Comparison of ENCODE assay signal across 8 mouse cellular contexts in the genomic region with DNA sequence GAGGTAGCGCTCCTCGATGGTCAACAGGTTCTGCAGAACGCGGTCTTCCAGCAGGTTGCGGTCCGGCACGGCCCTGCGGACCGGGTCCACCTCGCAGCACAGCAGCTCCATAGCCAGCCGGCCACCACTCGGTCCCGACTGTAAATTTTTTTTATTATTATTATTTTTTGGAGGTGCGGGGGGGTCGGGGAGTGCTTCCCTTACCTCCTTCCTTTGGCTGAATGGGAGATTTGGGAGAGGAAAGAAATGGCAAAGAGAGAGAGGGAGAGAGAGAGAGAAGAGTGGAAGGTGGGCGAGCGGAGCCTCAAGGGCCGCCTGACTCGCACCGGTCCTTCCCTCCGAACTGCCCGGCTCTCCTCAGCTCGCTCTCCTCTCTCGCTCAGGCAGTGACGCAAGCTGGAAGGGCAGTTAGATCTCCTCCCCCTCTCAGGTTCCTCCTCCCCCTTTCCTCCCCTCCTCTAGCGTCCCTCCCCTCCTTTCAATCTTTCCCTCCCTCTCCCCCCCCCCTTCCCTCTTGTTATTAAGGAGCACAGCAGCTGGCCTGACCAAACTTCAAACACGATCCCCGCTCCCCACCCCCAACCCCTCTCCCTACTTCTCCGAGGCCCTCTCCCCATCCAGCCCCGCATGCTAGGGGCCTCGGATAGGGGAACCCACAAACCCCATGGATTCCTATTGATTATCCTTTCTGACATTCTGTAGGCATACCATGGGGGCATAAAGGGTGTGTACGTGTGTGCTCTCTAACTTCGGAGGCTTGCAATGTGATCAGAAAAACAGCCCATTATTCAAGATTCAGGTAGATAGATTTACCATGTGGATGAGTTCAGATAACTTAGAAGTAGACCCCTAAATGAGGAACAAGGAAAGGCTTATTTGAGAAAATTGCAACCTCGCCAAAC. TPM values are rescaled to one million over a fixed set of nuclear protein-coding genes. Genes with fewer than 3 reads are reported as not detected.
DNase-seq lines count a peak whose midpoint lies in the region; ATAC-seq and TF ChIP-seq lines count a peak whose summit lies in the region.

No protein-coding gene starts in this region.

- peak; percentile 92; the same call in 1 of the 2 replicates for TF ChIP-seq POLR2A in brain, embryonic 14.5 days (IDR thresholded peaks at IDR 0.05; ENCODE audit: borderline replicate concordance, extremely low read depth, insufficient read depth, insufficient read length, poor library complexity, severe bottlenecking)
- TF ChIP-seq POLR2A in limb, embryonic 14.5 days (IDR thresholded peaks at IDR 0.05; ENCODE audit: borderline replicate concordance, extremely low read depth, insufficient read depth, insufficient read length) = peak; percentile 98; the same call in 1 of the 2 replicates

- no peaks in the 10 kb centered on the region for H3K9me3 ChIP-seq in hindbrain, postnatal 0 days (ENCODE audit: low read length)
- H3K9me3 ChIP-seq in limb, embryonic 14.5 days (ENCODE audit: control insufficient read depth, low read length) = no peaks in the 10 kb centered on the region
- H3K9me3 ChIP-seq in midbrain, embryonic 13.5 days = no peaks in the 10 kb centered on the region

- no peaks in the 10 kb centered on the region for H3K36me3 ChIP-seq in hindbrain, postnatal 0 days (ENCODE audit: insufficient read depth, low read length)
- H3K36me3 ChIP-seq in limb, embryonic 14.5 days (ENCODE audit: control insufficient read depth, insufficient read depth, low read length) = peaks cover 14% of the 10 kb centered on the region
- H3K36me3 ChIP-seq in midbrain, embryonic 13.5 days = peaks cover 8% of the 10 kb centered on the region; the same call in 1 of the 2 replicates

- peak overlapping the region; percentile 78 for H3K9ac ChIP-seq in hindbrain, postnatal 0 days (replicated peaks; ENCODE audit: low read length)
- H3K9ac ChIP-seq in limb, embryonic 14.5 days (ENCODE audit: low read depth, low read length, severe bottlenecking) = peak overlapping the region; percentile 97
- peak overlapping the region; percentile 83 for H3K9ac ChIP-seq in midbrain, embryonic 13.5 days (replicated peaks)

- H3K27ac ChIP-seq in hindbrain, postnatal 0 days = peak overlapping the region; percentile 64; the same call in 1 of the 2 replicates
- peak overlapping the region; percentile 94 for H3K27ac ChIP-seq in limb, embryonic 14.5 days (replicated peaks; ENCODE audit: low read depth, low read length)
- peak overlapping the region; percentile 65 for H3K27ac ChIP-seq in midbrain, embryonic 13.5 days

- peak overlapping the region; percentile 88 for H3K4me2 ChIP-seq in hindbrain, postnatal 0 days (ENCODE audit: low read depth, low read length)
- H3K4me2 ChIP-seq in limb, embryonic 14.5 days (replicated peaks; ENCODE audit: low read depth, low read length, severe bottlenecking) = peak overlapping the region; percentile 95
- H3K4me2 ChIP-seq in midbrain, embryonic 13.5 days (replicated peaks) = peak overlapping the region; percentile 96

- ATAC-seq in hindbrain, postnatal 0 days = peak; percentile 46
- ATAC-seq in limb, embryonic 14.5 days (ENCODE audit: low FRiP score, low read depth) = peak; percentile 56
- peak; percentile 55 for ATAC-seq in midbrain, embryonic 13.5 days

- TF ChIP-seq CTCF in brain, embryonic 14.5 days (IDR thresholded peaks at IDR 0.05; ENCODE audit: borderline replicate concordance, extremely low read depth, insufficient read depth, insufficient read length) = no peak
- TF ChIP-seq CTCF in hindbrain, postnatal 0 days (IDR thresholded peaks at IDR 0.05; ENCODE audit: low read depth) = no peak

- whole genome bisulfite sequencing in hindbrain, postnatal 0 days = under 1% methylated on average over 32 of the region's 34 CpGs
- 0% methylated on average over 34 of the region's 34 CpGs for WGBS in limb, embryonic 14.5 days
- under 1% methylated on average over 34 of the region's 34 CpGs for WGBS in midbrain, embryonic 13.5 days

- H3K4me3 ChIP-seq in hindbrain, postnatal 0 days (ENCODE audit: low read length) = peak overlapping the region; percentile 61
- peak overlapping the region; percentile 87 for H3K4me3 ChIP-seq in limb, embryonic 14.5 days (replicated peaks; ENCODE audit: low read length)
- peak overlapping the region; percentile 55 for H3K4me3 ChIP-seq in midbrain, embryonic 13.5 days (replicated peaks)

- H3K27me3 ChIP-seq in hindbrain, postnatal 0 days (ENCODE audit: insufficient read depth, low read length) = peaks cover 26% of the 10 kb centered on the region
- no peaks in the 10 kb centered on the region for H3K27me3 ChIP-seq in limb, embryonic 14.5 days (ENCODE audit: control insufficient read depth, insufficient read depth, low read length)
- H3K27me3 ChIP-seq in midbrain, embryonic 13.5 days = peaks cover 52% of the 10 kb centered on the region

- H3K4me1 ChIP-seq in hindbrain, postnatal 0 days (ENCODE audit: insufficient read depth, low read length) = peaks cover 25% of the 10 kb centered on the region
- H3K4me1 ChIP-seq in limb, embryonic 14.5 days (ENCODE audit: control insufficient read depth, insufficient read depth, low read length) = peaks cover 43% of the 10 kb centered on the region
- peaks cover 85% of the 10 kb centered on the region for H3K4me1 ChIP-seq in midbrain, embryonic 13.5 days (replicated peaks)

- DNase-seq in cerebellum, postnatal 14 days = peak; percentile 64 to 67
- no peak for DNase-seq in cerebellum, adult 18-20 months
- peak; percentile 96 for DNase-seq in brain, embryonic 14.5 days (ENCODE audit: low read depth)
- peak; percentile 62 for DNase-seq in gastrocnemius, postnatal 10 days
- peak; percentile 81 for DNase-seq in hindbrain, postnatal 0 days (ENCODE audit: low spot score)
- DNase-seq in limb, embryonic 14.5 days (ENCODE audit: low spot score) = peak; percentile 94
- peak; percentile 76 to 80 for DNase-seq in spleen, postnatal 36 days (ENCODE audit: low spot score in 2 of 2)

RNA-seq across cellular contexts. Expression of a gene that starts 1.1 kb away (rescaled TPM):
- 125 and 131 TPM in 2 replicates for polyA plus RNA-seq in brain, embryonic 14.5 days (2012; rRNA removed)
- 10 to 100 TPM; 33.2 to 52.1 TPM for total RNA-seq in gastrocnemius, postnatal 10 days (2021)
- total RNA-seq in hindbrain, postnatal 0 days (2014; rRNA removed) = 22.3 and 27.1 TPM in 2 replicates
- 229 and 263 TPM in 2 replicates for polyA plus RNA-seq in hindbrain, postnatal 0 days (2015; fragmentation: Nextera tagmentation; extraction: Ambion mirVana)
- 143 and 170 TPM in 2 replicates for polyA plus RNA-seq in limb, embryonic 14.5 days (2012; rRNA removed)
- 1,147 and 1,270 TPM in 2 replicates for polyA plus RNA-seq in limb, embryonic 14.5 days (2014; fragmentation: Nextera tagmentation; extraction: Ambion mirVana)
- polyA plus RNA-seq in midbrain, embryonic 13.5 days (2015; fragmentation: Nextera tagmentation; extraction: Ambion mirVana) = 700 and 837 TPM in 2 replicates

RNA-seq across cellular contexts. Expression of a gene that starts 41.6 kb away (rescaled TPM):
- 11.6 and 12.1 TPM in 2 replicates for polyA plus RNA-seq in brain, embryonic 14.5 days (2012; rRNA removed)
- total RNA-seq in gastrocnemius, postnatal 10 days (2021) = 1 to 10 TPM; 8.3 to 8.9 TPM
- total RNA-seq in hindbrain, postnatal 0 days (2014; rRNA removed) = 6.6 and 7.7 TPM in 2 replicates
- polyA plus RNA-seq in hindbrain, postnatal 0 days (2015; fragmentation: Nextera tagmentation; extraction: Ambion mirVana) = 4.9 and 5.2 TPM in 2 replicates
- polyA plus RNA-seq in limb, embryonic 14.5 days (2012; rRNA removed) = 3.4 and 4.1 TPM in 2 replicates
- polyA plus RNA-seq in limb, embryonic 14.5 days (2014; fragmentation: Nextera tagmentation; extraction: Ambion mirVana) = 3.2 and 3.3 TPM in 2 replicates
- 7.3 and 8.8 TPM in 2 replicates for polyA plus RNA-seq in midbrain, embryonic 13.5 days (2015; fragmentation: Nextera tagmentation; extraction: Ambion mirVana)

Comparison
In these comparisons a context has a peak if more than half of its experiments do, and no peak if none do; other contexts are left out.
1. DNase-seq: peak in cerebellum, postnatal 14 days (2 of 2), brain, embryonic 14.5 days (single experiment), gastrocnemius, postnatal 10 days (single experiment), hindbrain, postnatal 0 days (single experiment), limb, embryonic 14.5 days (single experiment) and spleen, postnatal 36 days (2 of 2); none in cerebellum, adult 18-20 months (0 of 2).
2. Peak in every context shown above with its lines, with median percentiles within 50 percentile points of each other: ATAC-seq, H3K27ac ChIP-seq, H3K4me2 ChIP-seq, H3K4me3 ChIP-seq and H3K9ac ChIP-seq.